Mouse (Mus musculus) liver, embryonic 14.5 days (tissue): ENCODE data around the gene Msi2. TPM values are rescaled to one million over a fixed set of nuclear protein-coding genes. Genes with fewer than 3 reads are reported as not detected.

Source experiments
- ATAC-seq: fragments of 200-750 bp; cut with Nextera tagmentation; 2 replicates; pipeline ENCODE4 v1.8.0; 2017; ENCODE audit warnings: moderate number of reproducible peaks, mild to moderate bottlenecking, moderate library complexity; ENCODE audit not compliant: insufficient read depth
- DNase-seq, 3 experiments: peaks; one replicate each; pipeline ENCODE4 v3.0.0-alpha.2; 2012 to 2013; ENCODE audit warnings: low read depth in 3 of 3, low spot score in 3 of 3
- H3K27ac ChIP-seq: fragments of 300-500 bp; sonication (generic); 2 replicates; pipeline ENCODE4 v1.5.1; 2014; ENCODE audit warnings: moderate library complexity, mild to moderate bottlenecking, control low read depth, inconsistent platforms
- H3K27me3 ChIP-seq: fragments of 300-500 bp; sonication (generic); 2 replicates; pipeline ENCODE4 v1.6.1; 2014; ENCODE audit warnings: mild to moderate bottlenecking, low read length, moderate library complexity; ENCODE audit not compliant: control insufficient read depth, insufficient read depth
- H3K36me3 ChIP-seq: fragments of 300-500 bp; sonication (generic); replicated peaks from 2 replicates; pipeline ENCODE4 v1.6.1; 2014; ENCODE audit warnings: low read depth; ENCODE audit not compliant: control insufficient read depth, insufficient read depth
- H3K4me1 ChIP-seq, 2 experiments: fragments of 200-500 bp in 1 of 2; fragments of 300-500 bp in 1 of 2; sonication (generic) in 1 of 2; replicated peaks; 2 replicates each; pipeline ENCODE4 v1.6.1; 2012 to 2014; ENCODE audit warnings: antibody characterized with exemption in 1 of 2, inconsistent platforms in 1 of 2, low read length in 1 of 2; ENCODE audit not compliant: control insufficient read depth in 2 of 2, insufficient read depth in 2 of 2
- H3K4me2 ChIP-seq: fragments of 300-500 bp; sonication (generic); 2 replicates; pipeline ENCODE4 v1.6.1; 2014; ENCODE audit warnings: low read depth, mild to moderate bottlenecking, control low read depth, moderate library complexity
- H3K4me3 ChIP-seq, 2 experiments: fragments of 200-500 bp in 1 of 2; fragments of 300-500 bp in 1 of 2; sonication (generic) in 1 of 2; 2 replicates each; pipeline ENCODE4 v1.5.1; 2012 to 2014; ENCODE audit warnings: low read depth in 2 of 2, low read length in 2 of 2, mild to moderate bottlenecking in 2 of 2, control low read depth in 1 of 2, inconsistent platforms in 1 of 2, moderate library complexity in 1 of 2; ENCODE audit not compliant: insufficient read depth in 1 of 2
- H3K9ac ChIP-seq: fragments of 300-500 bp; sonication (generic); replicated peaks from 2 replicates; pipeline ENCODE4 v1.6.1; 2014; ENCODE audit warnings: mild to moderate bottlenecking, control low read depth, moderate library complexity
- H3K9me3 ChIP-seq: fragments of 300-500 bp; sonication (generic); 2 replicates; pipeline ENCODE4 v1.6.1; 2016; ENCODE audit warnings: low read length, mixed read lengths; ENCODE audit not compliant: control insufficient read depth
- CTCF ChIP-seq: IDR thresholded peaks from 2 replicates; pipeline ENCODE4 v1.5.1; 2016; ENCODE audit warnings: antibody characterized with exemption, low read depth, control low read depth
- EP300 ChIP-seq: IDR thresholded peaks from 2 replicates; pipeline ENCODE4 v1.6.1; 2016; ENCODE audit warnings: antibody characterized with exemption, low read depth
- WGBS: fragments of 180-500 bp; shearing (Covaris S2); extraction: QIAGEN DNeasy Blood & Tissue Kit; methylation state at CpG from one replicate; pipeline ENCODE4 v1.1.7; 2014; ENCODE audit not compliant: insufficient replicate concordance; 5-methylcytosine and 5-hydroxymethylcytosine counted together
- polyA plus RNA-seq, 2 experiments: library from polyadenylated mRNA; depleted of rRNA in 1 of 2; stranded (reverse) in 1 of 2; unstranded in 1 of 2; fragments of >200 nt; fragmentation: Nextera tagmentation in 1 of 2; extraction: Ambion mirVana in 1 of 2; gene quantifications; 2 replicates each; pipeline versions ENCODE4 v1.2.1 to v1.2.3; 2012 to 2014

The Msi2 gene
- polyA plus RNA-seq, 2 experiments: 2.1 to 6.2 TPM

DNA sequence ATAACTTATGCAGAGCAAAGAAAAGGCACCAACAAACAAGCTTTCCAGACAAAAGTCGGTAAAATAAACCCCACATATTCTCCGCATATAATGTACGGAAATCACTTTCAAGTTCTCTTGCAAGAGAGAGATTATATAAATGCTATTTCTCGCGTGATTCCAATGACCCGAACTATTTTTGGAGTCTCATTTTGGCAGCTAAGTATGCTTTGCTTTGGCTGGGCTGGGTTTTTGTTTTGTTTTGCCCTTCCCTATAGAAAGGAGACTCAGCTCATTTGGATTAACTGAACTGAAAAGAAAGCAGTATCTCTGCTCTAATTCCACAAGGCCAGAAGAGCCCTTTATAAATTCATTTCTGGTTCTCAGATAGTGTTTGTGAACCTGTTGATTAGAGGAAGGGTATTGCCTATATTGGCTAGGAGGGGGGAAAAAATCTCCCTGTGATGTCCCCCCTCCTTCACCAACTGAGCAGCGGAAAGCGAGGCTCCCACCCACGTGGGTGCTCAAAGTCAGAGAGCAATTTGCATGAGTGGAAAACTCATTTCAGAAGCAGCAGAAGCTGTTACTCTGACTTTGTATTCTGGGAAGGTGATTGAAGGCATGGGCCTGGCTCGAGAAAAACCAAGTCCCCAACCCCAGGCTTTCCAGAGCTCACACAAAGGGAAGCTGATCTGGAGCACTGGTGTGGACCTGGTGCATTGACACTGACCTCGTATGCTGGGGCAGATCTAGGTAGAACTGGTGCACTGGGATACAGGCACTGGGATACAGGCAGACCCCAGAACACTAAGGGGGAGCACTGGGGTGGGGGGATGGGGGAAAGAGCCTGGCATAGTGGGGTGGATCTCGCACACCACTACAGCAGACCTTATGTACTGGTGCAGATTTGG lies 201.5 kb downstream of the Msi2 start:
- Histone ChIP-seq H3K27me3 (no peaks in the 10 kb centered on the region), H3K9me3 (no peaks in the 10 kb centered on the region), H3K4me1 (peaks cover 0 to 2% of the 10 kb centered on the region in 2 experiments; a peak in 1 of 4 replicates), H3K4me3 (no peak overlapping the region), H3K4me2 (no peak overlapping the region), H3K36me3 (no peaks in the 10 kb centered on the region), H3K9ac (no peak overlapping the region), H3K27ac (no peak overlapping the region)
- WGBS: 75% methylated on average over 12 of the region's 12 CpGs
- no peak for TF ChIP-seq EP300
- TF ChIP-seq CTCF: no peak
- ATAC-seq: no peak
- DNase-seq: no peak

- no peak overlapping the region for H3K4me2 ChIP-seq
- no peak overlapping the region for H3K9ac ChIP-seq
- H3K27me3 ChIP-seq: no peaks in the 10 kb centered on the region
- 61% methylated on average over 6 of the region's 6 CpGs for WGBS
- no peak overlapping the region for H3K4me3 ChIP-seq
- TF ChIP-seq CTCF (no peak), EP300 (no peak)
- ATAC-seq (no peak), DNase-seq (no peak)
- H3K27ac ChIP-seq: no peak overlapping the region
- H3K9me3 ChIP-seq: no peaks in the 10 kb centered on the region
- H3K4me1 ChIP-seq: peaks cover 0 to 2% of the 10 kb centered on the region in 2 experiments; a peak in 1 of 4 replicates
- H3K36me3 ChIP-seq: no peaks in the 10 kb centered on the region
These were observed 202.4 kb downstream of the Msi2 start for GRCm38 (mm10) chr11:88515736-88516583.

DNA sequence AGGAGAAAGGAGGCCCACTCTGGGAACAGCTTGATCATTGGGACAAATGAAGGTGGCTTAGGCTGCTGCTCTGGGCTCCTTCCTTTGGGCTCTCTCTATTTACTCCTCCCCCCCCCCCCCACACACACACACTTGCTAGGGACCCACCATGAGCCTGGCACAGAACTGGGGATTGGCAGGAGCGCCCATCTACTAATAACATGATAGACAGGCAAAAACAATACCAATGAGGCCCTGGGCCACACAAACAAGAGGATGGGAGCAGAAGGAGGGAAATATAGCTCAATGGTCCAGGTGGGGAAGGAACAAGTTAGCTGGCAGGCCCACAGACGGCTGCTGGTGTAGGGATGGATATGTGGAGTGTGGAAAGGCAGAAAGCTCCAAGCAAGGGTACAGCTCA lies 203.0 kb downstream of the Msi2 start:
- Histone ChIP-seq H3K27me3 (no peaks in the 10 kb centered on the region), H3K4me2 (no peak overlapping the region), H3K9me3 (no peaks in the 10 kb centered on the region), H3K4me3 (no peak overlapping the region), H3K36me3 (no peaks in the 10 kb centered on the region), H3K9ac (no peak overlapping the region), H3K27ac (no peak overlapping the region), H3K4me1 (peaks cover 0 to 2% of the 10 kb centered on the region in 2 experiments; a peak in 1 of 4 replicates)
- TF ChIP-seq CTCF (no peak), EP300 (no peak)
- no peak for DNase-seq
- no peak for ATAC-seq
- WGBS: 64% methylated on average over 2 of the region's 2 CpGs

GRCm38 (mm10) chr11:88514151-88514926 lies 204.0 kb downstream of the Msi2 start:
- no peaks in the 10 kb centered on the region for H3K9me3 ChIP-seq
- TF ChIP-seq EP300 (no peak), CTCF (no peak)
- H3K4me1 ChIP-seq: peaks cover 0 to 2% of the 10 kb centered on the region in 2 experiments; a peak in 1 of 4 replicates
- no peak overlapping the region for H3K4me3 ChIP-seq
- DNase-seq (no peak), ATAC-seq (no peak)
- no peak overlapping the region for H3K9ac ChIP-seq
- 83% methylated on average over 12 of the region's 12 CpGs for WGBS
- H3K4me2 ChIP-seq: no peak overlapping the region
- no peak overlapping the region for H3K27ac ChIP-seq
- H3K36me3 ChIP-seq: no peaks in the 10 kb centered on the region
- H3K27me3 ChIP-seq: no peaks in the 10 kb centered on the region
